Mouse (Mus musculus): ENCODE measurements around the gene Lcn11. TPM values are rescaled to one million over a fixed set of nuclear protein-coding genes. Genes with fewer than 3 reads are reported as not detected.
"Not testable (repeated sequence)": the region's sequence is repeated elsewhere in the genome, so short reads cannot be mapped to it uniquely, and the experiment has no call there.

Lcn11 gene
- not detected in 2 replicates for polyA plus RNA-seq (2015; fragmentation: Nextera tagmentation; extraction: Ambion mirVana)

DNA sequence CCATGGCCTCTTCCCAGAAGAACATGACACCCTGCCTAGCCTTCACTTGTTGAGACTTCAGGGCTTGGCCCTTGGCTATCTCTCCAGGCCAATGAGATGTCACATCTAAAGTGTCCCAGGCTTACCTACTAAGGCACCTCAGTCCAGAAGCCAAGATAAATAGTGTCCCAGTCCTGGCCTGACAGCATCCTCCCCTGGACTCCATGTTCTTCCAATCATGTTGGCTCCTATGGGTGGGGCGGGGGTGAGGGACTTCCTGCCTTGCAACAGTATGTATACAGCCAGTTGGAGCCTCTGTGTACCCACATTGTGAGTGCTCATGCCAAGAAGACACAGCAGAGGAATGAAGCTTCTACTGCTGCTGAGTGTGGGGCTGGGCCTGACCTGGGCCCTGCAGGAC lies at the start of gene Lcn11:
TSS of gene Lcn11 (plus strand) at position 301 of the 400 bp plus-strand sequence.
- H3K36me3 ChIP-seq = no peaks in the 10 kb centered on the region
- no peak within 1 kb of the TSS for H3K27ac ChIP-seq
- H3K27me3 ChIP-seq = no peaks in the 10 kb centered on the region
- no peak for ATAC-seq (replicated peaks; ENCODE audit: low FRiP score)
- no peak within 1 kb of the TSS for H3K4me3 ChIP-seq (replicated peaks)
- WGBS = 93% methylated on average over 1 of the region's 1 CpGs
- H3K9me3 ChIP-seq (replicated peaks) = no peaks in the 10 kb centered on the region
- no peaks in the 10 kb centered on the region for H3K4me1 ChIP-seq
- no peak within 1 kb of the TSS for H3K9ac ChIP-seq
- H3K4me2 ChIP-seq = no peak within 1 kb of the TSS

DNA sequence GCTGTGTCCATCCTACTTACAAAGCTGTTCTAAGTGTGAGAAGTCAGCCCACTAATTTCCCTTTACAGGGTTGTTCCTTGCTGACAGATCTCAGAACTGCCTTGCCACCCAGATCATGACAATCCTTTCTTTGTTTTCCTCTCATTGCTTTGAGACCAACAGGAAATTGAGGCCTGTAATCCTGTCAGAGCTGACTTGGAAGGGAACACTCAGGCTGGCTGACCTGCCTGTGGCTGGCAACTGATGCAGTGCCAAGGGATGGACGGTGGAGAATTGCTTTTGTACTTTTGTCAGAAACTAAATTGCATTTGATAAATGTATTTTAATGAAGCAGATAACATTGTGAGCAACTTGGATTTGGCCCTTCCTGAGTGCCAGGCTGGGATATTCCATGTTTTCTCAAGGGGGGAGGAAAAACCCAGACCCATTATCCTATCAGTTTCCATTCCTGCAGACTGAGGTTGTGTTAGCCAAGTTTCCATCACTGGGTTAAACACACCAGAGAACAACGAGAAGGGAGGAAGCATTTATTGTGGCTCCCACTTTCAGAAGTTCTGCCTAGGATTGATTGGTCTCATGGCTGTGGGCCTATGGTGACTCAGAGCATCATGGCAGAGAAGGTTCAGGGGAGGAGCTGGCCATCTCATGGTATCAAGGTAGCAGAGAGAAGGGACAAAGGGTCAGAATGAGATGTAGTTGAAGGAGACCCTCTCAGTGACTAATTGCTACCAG lies 43.5 kb upstream of the Lcn11 start:
- WGBS = 23% methylated on average over 2 of the region's 2 CpGs

DNA sequence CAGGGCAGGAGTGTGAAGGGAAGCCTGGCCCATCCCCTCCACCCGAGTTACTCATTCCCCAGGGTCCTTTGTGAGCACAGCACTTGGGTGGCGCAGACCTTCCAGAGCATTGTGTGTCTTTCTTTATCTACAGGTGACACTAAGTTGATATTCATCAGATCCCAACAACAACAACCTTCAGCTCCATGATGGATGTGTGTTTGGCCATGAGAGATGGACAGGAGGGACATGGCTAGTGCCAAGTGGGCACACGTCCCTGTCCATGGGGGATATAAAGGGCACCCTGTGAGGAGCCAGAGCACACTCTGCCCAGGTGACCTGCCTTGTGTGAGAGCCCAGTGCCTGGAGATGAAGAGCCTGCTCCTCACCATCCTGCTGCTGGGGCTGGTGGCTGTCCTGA lies 40.1 kb upstream of the Lcn11 start, which contains the start of gene Obp2b:
TSS of gene Obp2b (plus strand) at position 301 of the 400 bp plus-strand sequence.
- H3K27ac ChIP-seq; H3K9me3 ChIP-seq (replicated peaks); H3K9ac ChIP-seq; H3K4me1 ChIP-seq; ATAC-seq (replicated peaks; ENCODE audit: low FRiP score); H3K4me3 ChIP-seq (replicated peaks); H3K4me2 ChIP-seq; H3K36me3 ChIP-seq; H3K27me3 ChIP-seq: not testable (repeated sequence)
- WGBS = 86% methylated on average over 3 of the region's 3 CpGs

More for the DNA sequence above, 43.5 kb upstream of the Lcn11 start:
- H3K4me2 ChIP-seq = no peak overlapping the region
- H3K4me3 ChIP-seq (replicated peaks) = no peak overlapping the region
- ATAC-seq (replicated peaks; ENCODE audit: low FRiP score) = peak; percentile 52; the same call in 1 of the 2 replicates
- H3K27me3 ChIP-seq = no peaks in the 10 kb centered on the region
- H3K9me3 ChIP-seq (replicated peaks) = peaks cover under 1% of the 10 kb centered on the region; the same call in 1 of the 2 replicates
- H3K9ac ChIP-seq = no peak overlapping the region
- H3K27ac ChIP-seq = peak overlapping the region; percentile 68
- H3K4me1 ChIP-seq = peaks cover 6% of the 10 kb centered on the region; the same call in 1 of the 2 replicates
- H3K36me3 ChIP-seq = no peaks in the 10 kb centered on the region

DNA sequence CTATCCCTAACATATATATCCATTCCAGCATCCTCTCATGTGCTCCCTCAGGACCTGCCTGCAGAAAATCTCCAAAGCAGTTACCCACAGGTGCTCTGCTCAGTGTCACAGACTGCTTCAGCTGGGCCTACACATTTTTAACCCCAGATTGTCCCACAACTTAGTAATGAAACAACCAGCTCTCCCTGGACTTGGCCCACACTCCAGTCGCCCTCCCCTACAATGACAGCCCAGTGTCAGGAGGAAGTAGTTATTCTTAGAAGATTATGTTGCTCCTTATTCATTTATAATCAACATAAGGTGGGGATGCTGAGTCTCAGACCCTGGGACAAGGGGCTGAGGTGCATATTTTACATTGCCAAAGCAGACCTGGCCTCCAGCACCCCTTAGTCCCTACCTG lies 35.1 kb upstream of the Lcn11 start:
- no peak for ATAC-seq (replicated peaks; ENCODE audit: low FRiP score)
- WGBS = 68% methylated on average over 1 of the region's 1 CpGs
- no peak overlapping the region for H3K9ac ChIP-seq

DNA sequence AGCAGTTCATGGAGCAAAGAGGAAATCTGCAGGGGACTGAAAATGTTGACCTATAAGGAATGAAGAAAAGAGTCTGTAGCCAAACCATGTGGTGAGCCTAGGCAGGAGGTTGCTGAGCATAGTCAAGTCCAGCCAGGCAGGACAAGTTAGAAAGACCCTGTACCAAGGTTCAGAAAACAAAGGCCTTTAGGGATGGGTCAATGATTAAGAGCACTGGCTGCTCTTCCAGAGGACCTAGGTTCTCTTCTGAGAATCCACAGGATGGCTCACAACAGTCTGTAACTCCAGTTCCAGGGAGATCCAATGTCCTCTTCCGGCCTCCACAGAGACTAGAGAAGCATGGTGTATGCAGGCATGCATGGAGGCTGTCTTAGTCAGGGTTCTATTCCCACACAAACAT lies 22.6 kb upstream of the Lcn11 start:
- Histone ChIP-seq H3K4me2 (no peak overlapping the region), H3K27ac (no peak overlapping the region), H3K27me3 (no peaks in the 10 kb centered on the region), H3K4me1 (peaks cover 10% of the 10 kb centered on the region; the same call in 1 of the 2 replicates), H3K9ac (no peak overlapping the region), H3K4me3 (replicated peaks) (no peak overlapping the region), H3K9me3 (replicated peaks) (no peaks in the 10 kb centered on the region), H3K36me3 (no peaks in the 10 kb centered on the region)
- ATAC-seq (replicated peaks; ENCODE audit: low FRiP score) = no peak
- WGBS = 90% methylated on average over 1 of the region's 1 CpGs

More for the DNA sequence above, 35.1 kb upstream of the Lcn11 start:
- Histone ChIP-seq H3K4me3 (replicated peaks) (no peak overlapping the region), H3K27me3 (no peaks in the 10 kb centered on the region), H3K27ac (no peak overlapping the region), H3K9me3 (replicated peaks) (no peaks in the 10 kb centered on the region), H3K4me1 (no peaks in the 10 kb centered on the region), H3K4me2 (no peak overlapping the region), H3K36me3 (no peaks in the 10 kb centered on the region)

DNA sequence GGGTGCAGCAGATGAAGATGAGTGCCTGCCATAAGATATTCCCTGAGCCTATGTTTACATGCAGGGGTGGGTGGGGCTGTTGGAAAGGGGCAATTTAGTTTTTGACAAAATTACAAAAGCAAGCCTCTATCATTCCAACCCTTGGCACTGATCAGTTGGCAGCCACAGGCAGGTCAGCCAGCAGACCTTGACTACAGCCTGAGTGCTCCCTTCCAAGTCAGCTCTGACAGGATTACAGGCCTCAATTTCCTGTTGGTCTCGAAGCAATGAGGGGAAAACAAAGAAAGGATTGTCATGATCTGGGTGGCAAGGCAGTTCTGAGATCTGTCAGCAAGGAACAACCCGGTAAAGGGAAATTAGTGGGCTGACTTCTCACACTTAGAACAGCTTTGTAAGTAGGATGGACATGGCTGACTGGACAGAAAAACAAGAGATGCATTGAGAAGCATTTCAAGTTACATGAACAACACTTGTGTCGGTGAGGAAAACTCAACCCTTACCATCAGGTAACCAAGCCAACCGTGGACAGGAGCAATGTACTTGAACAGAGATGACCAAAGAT lies 18.7 kb upstream of the Lcn11 start:
- peak overlapping the region; percentile 75 for H3K27ac ChIP-seq
- no peaks in the 10 kb centered on the region for H3K36me3 ChIP-seq
- 26% methylated on average over 4 of the region's 4 CpGs for WGBS
- no peak overlapping the region for H3K4me2 ChIP-seq
- H3K9me3 ChIP-seq (replicated peaks) = no peaks in the 10 kb centered on the region
- H3K4me1 ChIP-seq = peaks cover 10% of the 10 kb centered on the region; the same call in 1 of the 2 replicates
- H3K4me3 ChIP-seq (replicated peaks) = no peak overlapping the region
- H3K9ac ChIP-seq = no peak overlapping the region
- no peaks in the 10 kb centered on the region for H3K27me3 ChIP-seq
- ATAC-seq (replicated peaks; ENCODE audit: low FRiP score) = peak; percentile 66

DNA sequence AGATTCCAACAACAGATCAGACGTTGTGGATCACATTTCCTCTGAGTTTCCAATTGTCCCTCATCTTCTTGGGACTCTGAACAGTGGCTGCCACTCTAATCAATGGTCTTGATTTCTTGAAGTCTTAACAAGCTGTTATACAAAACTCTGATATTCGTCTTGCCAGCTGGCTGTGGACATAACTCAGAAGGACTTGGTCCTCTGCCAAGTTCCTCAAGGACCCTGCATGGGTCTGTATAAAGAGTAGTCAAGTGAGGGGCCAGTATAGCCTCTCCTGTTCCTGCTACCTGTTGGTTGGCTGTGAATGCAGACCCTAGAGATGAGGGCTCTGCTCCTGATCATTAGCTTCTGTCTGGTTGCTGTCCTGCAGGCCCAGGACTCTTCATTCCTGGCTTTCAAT lies 11.5 kb upstream of the Lcn11 start, which contains the start of gene Lcn3:
TSS of gene Lcn3 (plus strand) at position 301 of the 400 bp plus-strand sequence.
- H3K27ac ChIP-seq = no peak within 1 kb of the TSS
- ATAC-seq (replicated peaks; ENCODE audit: low FRiP score) = no peak
- 38% methylated on average over 2 of the region's 2 CpGs for WGBS
- no peak within 1 kb of the TSS for H3K9ac ChIP-seq
- no peaks in the 10 kb centered on the region for H3K36me3 ChIP-seq
- no peaks in the 10 kb centered on the region for H3K4me1 ChIP-seq
- H3K27me3 ChIP-seq = no peaks in the 10 kb centered on the region
- no peaks in the 10 kb centered on the region for H3K9me3 ChIP-seq (replicated peaks)
- no peak within 1 kb of the TSS for H3K4me2 ChIP-seq
- no peak within 1 kb of the TSS for H3K4me3 ChIP-seq (replicated peaks)

DNA sequence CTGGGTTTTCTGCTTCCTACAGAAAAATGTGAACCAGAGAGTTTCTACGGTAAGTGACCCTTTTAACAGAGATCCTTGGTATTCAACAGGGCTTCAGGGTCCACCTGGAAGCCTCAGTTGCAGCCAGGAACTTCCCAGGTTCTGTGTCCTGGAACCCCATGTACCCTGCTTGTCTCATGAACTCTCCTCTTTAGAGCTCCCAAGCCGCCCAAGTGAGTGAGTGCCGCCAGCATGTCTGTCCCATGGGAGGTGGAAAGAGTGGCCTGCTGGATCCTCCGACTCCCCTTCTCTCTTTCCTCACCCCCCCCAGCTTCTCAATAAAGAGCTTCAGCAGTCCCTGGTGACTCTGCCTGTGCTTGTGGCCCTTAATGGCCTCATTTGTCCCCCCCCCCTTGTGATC lies 9.1 kb upstream of the Lcn11 start:
- Histone ChIP-seq H3K36me3 (no peaks in the 10 kb centered on the region), H3K9ac (no peak overlapping the region), H3K4me3 (replicated peaks) (no peak overlapping the region), H3K9me3 (replicated peaks) (no peaks in the 10 kb centered on the region), H3K4me2 (no peak overlapping the region), H3K27me3 (no peaks in the 10 kb centered on the region), H3K4me1 (no peaks in the 10 kb centered on the region), H3K27ac (no peak overlapping the region)
- 86% methylated on average over 4 of the region's 4 CpGs for WGBS
- ATAC-seq (replicated peaks; ENCODE audit: low FRiP score) = no peak

DNA sequence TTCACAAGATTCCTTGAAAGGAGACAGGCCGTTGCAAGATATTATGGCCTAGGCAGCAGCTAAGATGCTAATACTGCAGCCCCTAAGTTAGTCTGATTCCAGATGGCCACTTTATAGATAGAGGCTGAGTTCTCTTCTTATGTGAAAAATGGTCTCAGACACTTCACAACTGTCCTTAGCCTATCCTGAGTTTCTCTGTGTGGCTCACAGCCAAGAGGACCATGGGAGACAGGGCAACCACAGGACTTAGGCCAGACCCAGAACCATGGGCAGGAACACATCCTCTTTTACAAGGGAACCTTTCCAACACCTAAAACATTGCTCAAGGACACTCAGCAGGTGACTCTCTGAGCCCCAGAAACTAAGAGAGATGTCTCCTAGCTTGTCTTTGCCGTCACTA lies 3.3 kb upstream of the Lcn11 start:
- H3K4me3 ChIP-seq (replicated peaks) = no peak overlapping the region
- no peak overlapping the region for H3K9ac ChIP-seq
- no peaks in the 10 kb centered on the region for H3K36me3 ChIP-seq
- H3K4me2 ChIP-seq = no peak overlapping the region
- 91% methylated on average over 2 of the region's 2 CpGs for WGBS
- H3K27ac ChIP-seq = no peak overlapping the region
- no peaks in the 10 kb centered on the region for H3K27me3 ChIP-seq
- ATAC-seq (replicated peaks; ENCODE audit: low FRiP score) = no peak
- no peaks in the 10 kb centered on the region for H3K9me3 ChIP-seq (replicated peaks)
- H3K4me1 ChIP-seq = no peaks in the 10 kb centered on the region

DNA sequence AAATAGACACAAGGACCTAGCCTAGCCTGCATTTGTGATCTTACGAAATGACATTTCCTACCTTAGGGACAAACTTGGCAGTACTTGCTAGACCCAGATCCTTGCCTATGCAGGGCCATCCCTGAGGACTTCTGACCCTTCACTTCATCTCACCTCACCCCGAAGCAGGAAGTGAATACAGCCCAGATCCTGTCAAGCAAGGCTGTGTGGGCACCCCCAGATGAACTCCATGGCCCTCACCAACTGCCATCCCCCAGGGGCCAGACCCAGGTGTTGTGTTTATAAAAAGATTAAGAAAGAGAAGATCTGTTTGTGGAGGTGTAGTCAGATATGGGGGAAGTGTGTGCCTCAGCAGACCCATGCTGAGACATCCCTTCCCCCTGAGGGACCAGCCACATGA lies 2.2 kb upstream of the Lcn11 start:
- Histone ChIP-seq H3K27ac (no peak overlapping the region), H3K4me2 (no peak overlapping the region), H3K9ac (no peak overlapping the region), H3K4me3 (replicated peaks) (no peak overlapping the region), H3K27me3 (no peaks in the 10 kb centered on the region), H3K36me3 (no peaks in the 10 kb centered on the region), H3K9me3 (replicated peaks) (no peaks in the 10 kb centered on the region), H3K4me1 (no peaks in the 10 kb centered on the region)
- no peak for ATAC-seq (replicated peaks; ENCODE audit: low FRiP score)
- 82% methylated on average over 2 of the region's 2 CpGs for WGBS

DNA sequence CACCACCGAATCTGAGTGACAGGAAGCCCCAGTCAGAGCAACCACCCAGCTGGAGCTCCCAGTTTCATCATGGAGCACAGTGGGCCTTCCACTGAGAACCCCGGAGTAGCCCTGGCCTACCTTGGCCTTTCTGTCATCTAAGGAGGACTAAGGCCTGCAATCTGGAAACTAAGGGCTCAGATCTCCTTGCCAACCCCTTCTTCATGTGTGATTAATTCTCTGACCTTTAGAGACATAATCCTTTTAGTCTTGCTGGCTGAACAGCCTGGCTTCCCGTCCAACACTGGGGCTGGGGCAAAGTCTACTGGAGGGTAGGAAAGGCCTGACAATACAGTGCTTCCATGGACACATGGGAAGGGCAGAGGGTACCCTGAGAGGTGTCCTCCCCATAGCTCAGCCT lies 826 bp upstream of the Lcn11 start:
- no peaks in the 10 kb centered on the region for H3K9me3 ChIP-seq (replicated peaks)
- 56% methylated on average over 3 of the region's 3 CpGs for WGBS
- H3K36me3 ChIP-seq = no peaks in the 10 kb centered on the region
- ATAC-seq (replicated peaks; ENCODE audit: low FRiP score) = no peak
- H3K27me3 ChIP-seq = no peaks in the 10 kb centered on the region
- no peaks in the 10 kb centered on the region for H3K4me1 ChIP-seq
- H3K9ac ChIP-seq = no peak overlapping the region
- no peak overlapping the region for H3K4me3 ChIP-seq (replicated peaks)
- no peak overlapping the region for H3K27ac ChIP-seq
- H3K4me2 ChIP-seq = no peak overlapping the region

DNA sequence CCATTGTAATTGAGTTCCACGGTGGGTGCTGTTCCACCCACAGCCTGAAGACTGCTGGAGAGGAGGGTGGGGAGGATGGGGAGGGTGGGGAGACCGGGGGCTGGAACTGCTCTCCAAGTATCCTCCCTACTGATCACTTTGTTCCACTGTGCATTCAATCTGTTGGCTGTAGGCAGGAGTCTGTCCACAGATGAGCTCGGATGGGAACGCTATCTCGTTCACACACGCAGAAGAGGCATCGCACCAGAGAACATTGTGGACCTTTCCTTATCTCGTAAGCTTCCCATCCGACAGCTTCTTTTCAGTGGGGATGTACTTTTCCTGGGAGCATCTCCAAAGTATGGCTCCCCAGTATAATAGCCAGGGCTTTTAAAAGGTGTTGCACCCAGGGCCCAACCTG lies 2.3 kb downstream of the Lcn11 start:
- Histone ChIP-seq H3K27me3 (no peaks in the 10 kb centered on the region), H3K4me1 (no peaks in the 10 kb centered on the region), H3K27ac (no peak overlapping the region), H3K9ac (no peak overlapping the region), H3K36me3 (no peaks in the 10 kb centered on the region), H3K9me3 (replicated peaks) (no peaks in the 10 kb centered on the region), H3K4me2 (no peak overlapping the region), H3K4me3 (replicated peaks) (no peak overlapping the region)
- no peak for ATAC-seq (replicated peaks; ENCODE audit: low FRiP score)
- WGBS = 88% methylated on average over 9 of the region's 9 CpGs
